In the genomic region with DNA sequence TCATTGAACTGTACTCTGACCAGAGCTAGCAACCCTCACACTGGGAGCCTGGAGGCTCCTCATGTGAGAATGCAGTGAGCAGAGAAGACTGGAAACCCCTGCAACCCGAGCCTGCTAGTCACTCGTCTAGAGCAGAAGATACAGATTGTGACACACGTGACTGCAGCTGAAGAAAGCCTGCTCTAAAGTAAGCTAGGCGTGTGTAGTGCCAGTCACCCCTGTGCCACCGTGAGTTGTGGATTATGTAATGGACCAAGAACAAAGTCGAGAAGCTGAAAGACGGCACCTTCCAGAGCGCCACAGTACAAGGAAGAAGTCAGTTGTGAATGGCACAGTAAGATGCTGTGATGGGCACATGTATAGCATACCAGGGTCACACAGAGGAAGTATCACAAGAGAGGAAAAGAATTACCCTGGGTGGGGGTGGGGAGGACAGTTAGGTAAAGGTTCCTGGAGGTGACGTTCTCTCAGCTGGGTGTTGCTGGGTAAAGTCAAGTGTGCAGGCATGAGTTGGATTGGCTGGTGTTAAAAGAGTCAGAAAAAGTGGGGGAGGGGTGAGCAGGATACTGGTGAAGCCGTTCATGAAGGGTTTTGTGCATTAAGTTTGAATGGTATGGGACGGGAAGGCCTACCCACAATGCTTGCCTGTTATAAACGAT, we compare ENCODE assay signal across 20 mouse cellular contexts. TPM values are rescaled to one million over a fixed set of nuclear protein-coding genes. Genes with fewer than 3 reads are reported as not detected.
DNase-seq lines count a peak whose midpoint lies in the region; ATAC-seq and TF ChIP-seq lines count a peak whose summit lies in the region.
"Had no signal": no experiment of that assay in that cellular context is flagged by ENCODE, and none has a peak within 500 bp of the region (broad histone marks: within the 10 kb centered on the region; RNA-seq: fewer than 3 reads in every experiment).

No protein-coding gene starts in this region.

- H3K27me3 ChIP-seq in heart, embryonic 12.5 days (replicated peaks), result no peaks in the 10 kb centered on the region
- H3K27me3 ChIP-seq in spleen, adult 2 months (ENCODE audit: control insufficient read depth, insufficient read depth, low read length), result no peaks in the 10 kb centered on the region
- no peaks in the 10 kb centered on the region for H3K27me3 ChIP-seq in splenic B cell, adult 2 months (ENCODE audit: control insufficient read depth, insufficient read depth, low read length, poor library complexity, severe bottlenecking)
- H3K27me3 ChIP-seq in kidney, embryonic 15.5 days, result no peaks in the 10 kb centered on the region
- H3K27me3 ChIP-seq: heart, embryonic 15.5 days; hindbrain, embryonic 12.5 days; intestine, embryonic 15.5 days; midbrain, embryonic 13.5 days; stomach, embryonic 15.5 days had no signal

- no peaks in the 10 kb centered on the region for H3K9me3 ChIP-seq in heart, embryonic 12.5 days (replicated peaks)
- no peaks in the 10 kb centered on the region for H3K9me3 ChIP-seq in kidney, embryonic 15.5 days (replicated peaks)
- H3K9me3 ChIP-seq: heart, embryonic 15.5 days; hindbrain, embryonic 12.5 days; intestine, embryonic 15.5 days; midbrain, embryonic 13.5 days; stomach, embryonic 15.5 days had no signal

- ATAC-seq in heart, embryonic 12.5 days (ENCODE audit: insufficient number of reproducible peaks, low FRiP score), result peak; percentile 33; the same call in 1 of the 2 replicates
- ATAC-seq in kidney, embryonic 15.5 days (replicated peaks; ENCODE audit: low FRiP score), result no peak
- ATAC-seq: intestine, embryonic 15.5 days; midbrain, embryonic 13.5 days had no signal

- H3K27ac ChIP-seq in heart, embryonic 12.5 days (ENCODE audit: poor library complexity, severe bottlenecking), result no peak overlapping the region
- H3K27ac ChIP-seq in spleen, adult 2 months (ENCODE audit: insufficient read depth, low read length), result peak overlapping the region; percentile 62
- H3K27ac ChIP-seq in kidney, embryonic 15.5 days, result no peak overlapping the region
- H3K27ac ChIP-seq: heart, embryonic 15.5 days; hindbrain, embryonic 12.5 days; intestine, embryonic 15.5 days; layer of hippocampus, adult 2 months; macrophage; midbrain, embryonic 13.5 days; stomach, embryonic 15.5 days had no signal

- H3K4me3 ChIP-seq in heart, embryonic 12.5 days, result no peak overlapping the region
- H3K4me3 ChIP-seq in spleen, adult 2 months (ENCODE audit: extremely low read depth, insufficient read depth, insufficient read length), result no peak overlapping the region
- H3K4me3 ChIP-seq in kidney, embryonic 15.5 days (replicated peaks), result no peak overlapping the region
- H3K4me3 ChIP-seq: heart, embryonic 15.5 days; hindbrain, embryonic 12.5 days; intestine, embryonic 15.5 days; layer of hippocampus, adult 2 months; midbrain, embryonic 13.5 days; stomach, embryonic 15.5 days had no signal

- H3K36me3 ChIP-seq in heart, embryonic 12.5 days, result no peaks in the 10 kb centered on the region
- H3K36me3 ChIP-seq in spleen, adult 2 months (ENCODE audit: control insufficient read depth, insufficient read depth, low read length), result no peaks in the 10 kb centered on the region
- no peaks in the 10 kb centered on the region for H3K36me3 ChIP-seq in splenic B cell, adult 2 months (ENCODE audit: control insufficient read depth, insufficient read depth, low read length, poor library complexity, severe bottlenecking)
- H3K36me3 ChIP-seq in kidney, embryonic 15.5 days, result no peaks in the 10 kb centered on the region
- H3K36me3 ChIP-seq: heart, embryonic 15.5 days; hindbrain, embryonic 12.5 days; intestine, embryonic 15.5 days; midbrain, embryonic 13.5 days; stomach, embryonic 15.5 days had no signal

- 74% methylated on average over 12 of the region's 12 CpGs for WGBS in heart, embryonic 12.5 days
- WGBS in spleen, adult 2 months, result 71% methylated on average over 12 of the region's 12 CpGs
- WGBS in kidney, embryonic 15.5 days, result 78% methylated on average over 12 of the region's 12 CpGs

- no peak for TF ChIP-seq POLR2A in spleen, adult 2 months (IDR thresholded peaks at IDR 0.05; ENCODE audit: low read depth, low read length)

- H3K4me1 ChIP-seq in heart, embryonic 12.5 days (replicated peaks), result peaks cover 28% of the 10 kb centered on the region
- peaks cover 21% of the 10 kb centered on the region for H3K4me1 ChIP-seq in spleen, adult 2 months (ENCODE audit: control insufficient read depth, insufficient read depth, insufficient read length)
- no peaks in the 10 kb centered on the region for H3K4me1 ChIP-seq in kidney, embryonic 15.5 days
- H3K4me1 ChIP-seq: intestine, embryonic 15.5 days had no signal

- no peak for TF ChIP-seq CTCF in spleen, adult 2 months (IDR thresholded peaks at IDR 0.05; ENCODE audit: extremely low read depth, insufficient read depth, insufficient read length, insufficient replicate concordance)

- DNase-seq in heart, adult 11 months, result no peak
- DNase-seq in spleen, adult 2 months (ENCODE audit: low read depth in 1 of 2, low spot score in 2 of 2), result peak in 1 of 2 experiments; percentile 61
- DNase-seq in spleen, postnatal 4 days (ENCODE audit: low spot score in 2 of 2), result no peak
- DNase-seq in splenic B cell, adult 2 months (ENCODE audit: low read depth, low spot score), result peak; percentile 25
- no peak for DNase-seq in layer of hippocampus, adult 9-11 months
- no peak for DNase-seq in cerebellum, postnatal 25 days
- DNase-seq: adrenal gland, postnatal 25 days; cerebellum, adult 2 months; gastrocnemius, postnatal 36 days; lung, adult 18-20 months; right cerebral cortex, adult 18-20 months had no signal

- H3K9ac ChIP-seq in heart, embryonic 12.5 days, result no peak overlapping the region
- no peak overlapping the region for H3K9ac ChIP-seq in kidney, embryonic 15.5 days
- H3K9ac ChIP-seq: heart, embryonic 15.5 days; hindbrain, embryonic 12.5 days; intestine, embryonic 15.5 days; midbrain, embryonic 13.5 days; stomach, embryonic 15.5 days had no signal

- H3K4me2 ChIP-seq in heart, embryonic 12.5 days, result no peak overlapping the region
- no peak overlapping the region for H3K4me2 ChIP-seq in kidney, embryonic 15.5 days
- H3K4me2 ChIP-seq: heart, embryonic 15.5 days; hindbrain, embryonic 12.5 days; intestine, embryonic 15.5 days; midbrain, embryonic 13.5 days; stomach, embryonic 15.5 days had no signal

RNA-seq across cellular contexts. Expression of gene Ripor2, which starts 35.1 kb away (rescaled TPM):
- 10.5 and 10.9 TPM in 2 replicates for polyA plus RNA-seq in heart, embryonic 12.5 days (2016; fragmentation: Nextera tagmentation; extraction: Ambion mirVana)
- 46.4 and 54.7 TPM in 2 replicates for polyA plus RNA-seq in spleen, adult 2 months (2012; rRNA removed)
- polyA plus RNA-seq in kidney, embryonic 15.5 days (2015; fragmentation: Nextera tagmentation; extraction: Ambion mirVana), result 2.7 and 2.8 TPM in 2 replicates
